Mouse (Mus musculus) urinary bladder, postnatal 36 days (tissue): ENCODE measurements around the gene Pde4d.

Source experiments
- DNase-seq, 2 experiments: peaks; one replicate each; pipeline ENCODE4 v3.0.0; 2022; ENCODE audit warnings: low spot score in 2 of 2, mixed read lengths in 1 of 2

Pde4d gene

GRCm38 (mm10) chr13:109821725-109822412, 1372.1 kb downstream of the Pde4d start:
- DNase-seq = no peak

GRCm38 (mm10) chr13:109822413-109823298, 1372.9 kb downstream of the Pde4d start:
- peak; percentile 89 to 90 for DNase-seq

- DNase-seq = peak; percentile 30 to 33
These were observed 1373.7 kb downstream of the Pde4d start for GRCm38 (mm10) chr13:109823307-109824031.

DNA sequence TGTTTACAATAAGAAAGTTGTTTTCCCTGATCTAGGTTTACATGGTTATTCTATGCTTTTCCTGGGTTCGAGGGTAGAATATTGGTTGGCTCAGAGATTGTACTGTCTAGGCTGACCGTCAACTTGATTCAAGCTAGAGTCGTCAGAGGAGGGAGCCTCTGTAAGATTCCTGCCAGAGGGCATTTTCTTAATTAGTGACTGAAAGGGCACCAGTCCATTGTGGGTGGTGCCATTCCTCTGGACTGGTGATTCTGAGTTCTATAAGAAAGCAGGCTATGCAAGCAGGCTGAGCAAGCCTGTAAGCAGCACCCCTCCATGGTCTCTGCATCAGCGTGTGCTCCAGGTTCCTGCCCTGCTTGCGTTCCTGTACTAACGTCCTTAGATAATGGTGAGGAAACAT, 1376.1 kb downstream of the Pde4d start:
- no peak for DNase-seq

DNA sequence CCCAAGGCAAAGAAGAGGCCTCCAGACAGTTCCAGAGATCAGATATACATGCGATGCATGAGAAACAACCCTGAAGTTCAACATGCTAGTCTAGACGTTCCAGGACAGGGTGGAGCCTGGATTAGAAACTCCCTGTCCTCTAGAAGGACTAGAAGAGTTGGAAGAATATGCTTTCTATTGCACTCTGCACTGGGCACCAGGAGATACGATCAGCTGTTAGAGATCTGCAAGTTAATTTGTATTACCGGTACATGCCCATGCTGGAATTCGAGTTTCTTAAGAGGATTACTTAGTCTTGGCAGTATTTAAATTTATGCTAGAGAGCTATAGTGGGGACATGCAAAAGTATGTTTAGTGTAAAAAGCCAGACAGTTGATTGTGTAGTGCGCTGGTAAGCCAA, 1377.6 kb downstream of the Pde4d start:
- no peak for DNase-seq

DNA sequence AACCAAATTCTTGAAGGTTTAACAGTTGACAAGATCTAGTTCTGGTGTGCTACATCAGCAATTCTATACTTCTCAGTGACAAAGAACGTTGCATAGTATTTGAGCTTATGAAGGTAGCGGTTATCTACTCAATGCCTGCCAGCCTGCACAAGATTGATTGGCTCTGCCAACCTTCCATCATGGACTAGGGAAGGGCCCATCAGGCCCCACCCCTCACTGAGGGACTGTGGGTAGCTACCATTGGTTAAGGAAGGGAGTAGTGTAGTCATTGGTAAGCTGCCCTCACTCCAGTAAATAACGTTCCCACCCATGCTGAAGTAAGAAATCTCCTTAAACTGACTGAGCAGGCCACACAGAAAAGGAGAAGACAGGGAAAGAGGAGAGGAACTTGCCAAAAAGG, 1378.2 kb downstream of the Pde4d start:
- no peak for DNase-seq

GRCm38 (mm10) chr13:109829444-109829843, 1379.7 kb downstream of the Pde4d start:
- no peak for DNase-seq

GRCm38 (mm10) chr13:109834935-109835334, 1385.2 kb downstream of the Pde4d start:
- no peak for DNase-seq

DNA sequence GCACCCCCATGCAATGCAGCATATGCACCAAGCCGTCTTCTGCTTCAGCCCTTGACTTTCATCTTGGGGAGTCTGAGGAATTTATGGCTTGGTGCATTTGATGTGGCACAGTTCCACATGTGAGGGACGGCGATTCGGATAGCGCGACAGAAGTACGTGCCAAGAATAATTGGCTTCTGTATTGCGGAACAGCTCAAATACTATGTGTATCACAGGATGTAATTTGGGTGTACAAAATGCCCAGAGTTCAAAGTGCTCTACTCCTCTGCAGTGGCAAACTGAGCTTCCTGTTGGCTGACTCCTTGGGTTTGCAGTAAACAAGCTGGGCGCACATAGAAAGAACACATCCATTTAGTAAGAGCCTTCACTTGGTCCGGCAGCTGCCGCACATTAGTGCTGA, 1387.7 kb downstream of the Pde4d start:
- no peak for DNase-seq

DNA sequence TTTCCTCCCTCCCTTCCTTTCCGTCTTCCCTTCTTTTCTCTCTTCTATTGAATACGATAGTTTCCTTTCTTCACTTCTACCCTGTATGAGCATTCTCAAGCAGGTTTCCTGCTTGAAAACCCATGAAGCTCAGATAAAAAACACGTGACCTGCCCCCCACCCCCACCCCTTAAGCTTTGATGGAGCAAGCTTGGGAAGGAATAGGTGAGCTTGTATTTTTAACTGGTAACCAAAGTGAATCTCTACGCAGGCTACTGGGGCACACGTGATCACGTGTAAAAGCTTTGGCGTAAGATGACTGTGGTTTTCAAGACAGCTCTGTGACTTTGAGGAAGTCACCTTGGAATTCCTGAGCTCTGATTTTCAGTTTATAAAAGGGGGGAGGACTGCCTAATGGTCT, 1388.2 kb downstream of the Pde4d start:
- DNase-seq = no peak

DNA sequence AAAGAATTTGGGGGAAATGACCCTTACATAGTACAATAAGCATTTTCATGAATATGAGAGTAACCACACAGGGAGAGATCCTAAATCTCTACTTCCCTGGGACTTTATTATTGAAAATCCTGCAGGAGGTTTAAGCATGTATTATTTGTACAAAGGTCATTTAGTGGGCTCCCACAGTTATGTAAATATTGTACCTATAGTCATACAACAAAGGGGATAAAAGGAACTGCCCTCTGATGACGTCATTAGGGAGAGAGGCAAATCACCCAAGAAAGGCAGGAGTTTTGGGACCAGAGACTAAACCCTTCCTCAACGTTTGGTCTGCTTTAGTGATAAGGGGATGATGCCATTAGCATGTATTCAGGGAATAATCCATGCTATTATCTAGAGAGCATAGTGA, 1390.5 kb downstream of the Pde4d start:
- DNase-seq = no peak

DNA sequence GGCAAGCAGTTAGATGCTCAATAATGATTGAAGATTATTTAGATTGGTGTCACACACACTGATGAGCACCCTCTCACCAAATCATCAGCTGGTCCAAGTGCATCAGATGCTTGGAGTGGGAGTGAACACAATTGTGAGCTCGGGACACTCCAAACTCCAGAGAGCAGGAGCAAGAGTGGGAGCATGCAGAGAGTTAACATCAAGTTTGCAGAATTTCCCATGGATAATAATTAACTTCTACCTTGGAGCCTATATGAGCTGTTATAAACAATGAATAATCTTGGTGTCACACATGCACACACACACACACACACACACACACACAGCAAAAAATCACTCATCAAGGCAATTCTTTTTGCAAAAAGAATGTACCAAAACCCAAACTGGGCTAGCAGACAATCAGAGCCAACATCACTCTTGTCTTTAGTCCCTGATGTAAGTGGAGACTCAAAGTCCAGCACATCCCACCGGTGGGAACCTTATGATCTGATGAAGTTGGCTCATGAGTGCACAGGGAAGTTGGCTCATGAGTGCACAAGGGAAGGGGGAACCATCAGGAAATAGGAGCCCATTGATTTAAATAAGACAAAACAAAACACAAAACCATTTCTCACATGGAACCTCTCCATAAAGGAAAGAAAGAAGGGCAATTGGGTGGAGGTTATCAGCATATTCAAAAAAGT, 1391.5 kb downstream of the Pde4d start:
- DNase-seq = no peak

DNA sequence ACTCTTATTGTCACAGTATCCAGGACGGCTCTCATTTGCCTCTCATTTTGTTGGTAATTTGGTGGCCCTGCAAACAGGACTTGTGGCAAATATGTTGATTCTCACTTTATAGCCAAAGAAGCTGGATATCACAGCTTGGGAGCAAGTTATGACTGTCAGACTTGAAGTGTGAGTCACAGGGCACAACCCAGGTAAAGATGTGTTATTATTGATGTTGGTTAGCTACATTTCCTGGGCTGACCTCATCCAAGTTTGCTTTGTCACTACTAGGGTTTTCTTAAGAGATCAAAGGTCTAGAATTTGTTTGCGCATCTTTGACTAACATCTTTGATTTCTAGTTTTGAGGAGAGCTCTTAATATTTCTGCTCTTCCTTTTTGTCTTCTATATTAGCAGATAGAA, 1393.2 kb downstream of the Pde4d start:
- no peak for DNase-seq

DNA sequence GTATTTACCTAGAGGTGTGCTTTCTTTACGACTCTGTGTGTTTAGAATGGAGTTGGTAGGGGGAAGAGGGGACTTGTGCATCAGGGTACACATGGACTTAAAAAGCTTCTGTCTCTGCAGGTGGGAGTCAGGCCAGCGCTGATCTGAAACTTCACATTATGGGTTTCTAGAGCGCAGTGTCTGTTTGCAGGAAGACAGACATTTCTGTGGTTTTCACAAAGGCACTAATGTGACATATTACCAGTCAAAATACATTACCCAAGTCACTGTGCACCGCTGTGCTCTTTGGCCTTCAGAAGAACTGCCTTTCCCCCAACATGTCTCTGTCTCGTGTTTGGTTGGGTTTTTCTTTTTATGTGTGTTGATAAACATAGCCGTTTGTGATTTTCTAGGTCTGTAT, 1395.1 kb downstream of the Pde4d start:
- DNase-seq = no peak

DNA sequence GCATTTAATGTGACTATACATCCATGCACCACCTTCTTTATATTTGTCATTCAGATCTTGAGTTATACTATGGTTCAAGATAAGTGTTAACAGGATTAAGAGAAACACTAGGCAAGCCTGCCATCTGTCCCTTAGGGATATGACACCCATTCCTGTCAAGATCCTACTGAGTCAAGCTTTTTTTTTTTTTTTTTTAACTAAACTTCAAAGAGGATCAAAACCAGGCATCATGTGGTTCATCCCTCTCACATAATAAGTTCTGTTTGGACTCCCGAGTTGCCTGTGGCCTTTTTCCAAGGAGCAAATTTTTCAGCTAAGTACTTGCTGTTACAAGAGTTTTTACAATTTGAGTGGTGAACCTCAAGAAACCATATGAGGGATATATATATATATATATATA, 1414.1 kb downstream of the Pde4d start:
- no peak for DNase-seq

DNA sequence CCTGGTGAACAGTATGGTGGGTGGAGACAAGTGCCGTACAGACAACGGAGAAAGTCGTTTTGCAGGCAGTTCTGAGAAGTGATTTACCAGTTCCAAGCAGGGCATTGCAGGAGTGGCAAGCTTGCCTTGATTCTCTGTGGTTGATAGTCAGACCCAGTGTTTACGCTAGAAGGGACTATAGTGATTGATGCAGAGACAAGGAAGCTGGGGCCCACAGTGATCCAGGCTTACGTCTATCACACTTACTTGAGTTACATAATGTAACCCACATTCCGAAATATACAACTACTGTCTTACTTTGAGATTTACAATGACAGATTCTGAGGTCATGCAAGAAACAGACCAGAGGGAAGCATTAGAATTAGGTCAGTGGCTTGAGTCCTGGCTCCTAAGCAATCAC, 1414.6 kb downstream of the Pde4d start:
- no peak for DNase-seq

DNA sequence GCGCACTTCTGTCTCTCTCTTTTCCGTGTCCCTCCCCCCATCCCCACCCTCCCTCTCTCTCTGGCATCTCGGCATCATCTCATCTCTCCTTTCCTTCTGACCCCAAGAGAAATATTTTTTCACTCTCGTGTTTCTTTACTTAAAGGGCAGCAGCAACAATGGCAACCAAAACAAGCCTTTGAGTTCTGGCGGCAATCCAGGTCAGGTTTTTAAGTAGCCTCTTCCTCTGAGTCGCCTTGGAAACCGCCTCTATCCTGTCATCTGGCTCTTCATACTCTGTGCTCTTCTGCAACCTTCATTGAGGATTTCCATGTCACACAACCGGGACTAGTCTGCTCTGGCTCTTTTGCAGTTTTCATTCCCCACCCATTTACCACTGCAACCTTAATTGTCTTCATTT, 1430.6 kb downstream of the Pde4d start:
- DNase-seq = no peak

DNA sequence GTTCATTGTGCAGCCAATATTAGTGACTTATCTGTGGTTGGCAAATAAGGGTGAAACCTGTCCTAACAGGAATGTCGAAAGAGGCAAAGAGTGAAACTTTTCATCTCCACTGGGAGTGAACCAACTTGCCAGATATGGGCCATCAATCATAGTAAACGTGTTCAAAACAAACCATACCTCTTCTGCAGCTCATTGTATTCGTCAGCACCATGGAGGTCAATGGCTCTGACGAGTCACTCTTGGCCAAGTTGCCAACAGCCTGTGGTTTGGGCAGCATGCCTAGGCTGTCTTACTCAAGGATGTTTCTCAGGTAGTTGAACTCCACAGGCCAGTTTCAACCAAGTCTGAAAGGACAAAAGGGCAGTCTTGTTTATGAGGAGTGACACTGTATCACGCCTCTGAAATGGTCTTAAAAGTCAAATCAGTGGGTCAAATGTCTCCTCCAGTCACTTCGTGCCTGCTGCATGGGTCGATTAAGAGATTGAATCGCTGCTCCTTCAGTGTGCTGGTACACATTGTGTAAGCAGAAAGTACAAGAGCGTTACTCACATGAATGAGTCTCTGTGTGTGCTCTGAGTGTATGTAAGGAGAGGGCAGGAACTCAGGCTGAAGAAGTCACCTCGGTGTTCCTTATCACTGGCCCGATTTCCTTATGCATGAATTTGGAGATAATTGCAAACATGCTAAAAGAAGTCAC, 1431.6 kb downstream of the Pde4d start:
- DNase-seq = peak; percentile 75 to 80

DNA sequence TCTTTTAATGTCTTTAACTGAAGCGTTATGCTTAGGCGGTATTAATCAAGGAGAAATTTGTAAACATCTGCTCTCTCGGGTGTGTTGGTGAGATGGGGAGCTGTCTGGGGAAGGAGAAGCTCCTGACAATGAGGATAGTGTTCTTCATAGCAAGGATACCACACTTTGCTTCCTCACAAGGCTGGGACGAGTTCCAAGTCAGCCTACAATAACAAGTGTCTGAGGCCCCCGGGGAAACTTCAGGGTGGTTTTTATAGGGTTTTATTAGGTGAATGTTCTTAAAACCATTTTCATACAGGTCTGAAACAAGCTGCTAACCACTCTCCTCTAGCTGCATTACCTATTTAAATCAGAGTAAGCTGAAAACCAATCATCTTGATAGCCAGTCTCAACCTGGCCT, 1433.9 kb downstream of the Pde4d start:
- no peak for DNase-seq

- DNase-seq = no peak
These were observed 1435.1 kb downstream of the Pde4d start for GRCm38 (mm10) chr13:109884812-109885211.

DNA sequence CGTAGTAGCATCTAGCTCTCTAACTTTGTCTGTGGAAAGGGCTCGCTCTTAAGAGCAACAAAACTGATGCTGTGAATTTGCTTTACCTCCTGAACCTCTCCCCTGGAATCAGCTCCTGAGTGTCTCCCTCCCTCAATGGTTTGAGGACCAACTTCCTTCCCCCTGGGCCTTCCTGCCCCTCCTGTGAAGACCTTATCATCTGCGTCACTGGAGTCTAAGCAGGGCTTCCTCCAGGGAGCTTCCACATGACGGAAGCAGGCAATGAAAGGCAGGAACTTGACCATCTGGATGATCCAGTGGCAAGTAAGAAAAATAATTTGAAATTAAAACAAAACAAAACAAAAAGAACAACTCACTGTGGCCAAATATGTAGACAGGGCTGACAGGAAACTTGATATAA, 1438.5 kb downstream of the Pde4d start:
- no peak for DNase-seq
